Mouse (Mus musculus) stomach, embryonic 16.5 days (tissue): ENCODE data around the gene Rbfox2. TPM values are rescaled to one million over a fixed set of nuclear protein-coding genes. Genes with fewer than 3 reads are reported as not detected.

Experiments
- ATAC-seq: fragments of 200-750 bp; cut with Nextera tagmentation; 2 replicates; pipeline ENCODE4 v1.8.0; 2017; ENCODE audit warnings: moderate number of reproducible peaks, moderate TSS enrichment; ENCODE audit not compliant: insufficient read depth, low FRiP score
- H3K27ac ChIP-seq: fragments of 300-500 bp; sonication (generic); 2 replicates; pipeline ENCODE4 v1.5.1; 2014; ENCODE audit warnings: low read length
- H3K27me3 ChIP-seq: fragments of 300-500 bp; sonication (generic); 2 replicates; pipeline ENCODE4 v1.6.1; 2014; ENCODE audit warnings: low read length, control low read depth, mixed read lengths; ENCODE audit not compliant: control insufficient read depth, insufficient read depth
- H3K36me3 ChIP-seq: fragments of 300-500 bp; sonication (generic); 2 replicates; pipeline ENCODE4 v1.6.1; 2014; ENCODE audit warnings: low read length; ENCODE audit not compliant: control insufficient read depth, insufficient read depth
- H3K4me1 ChIP-seq: fragments of 300-500 bp; sonication (generic); 2 replicates; pipeline ENCODE4 v1.6.1; 2014; ENCODE audit warnings: low read length, control low read depth, mixed read lengths; ENCODE audit not compliant: control insufficient read depth, insufficient read depth
- H3K4me2 ChIP-seq: fragments of 300-500 bp; sonication (generic); 2 replicates; pipeline ENCODE4 v1.6.1; 2014; ENCODE audit warnings: low read depth, low read length, mixed read lengths
- H3K4me3 ChIP-seq: fragments of 300-500 bp; sonication (generic); replicated peaks from 2 replicates; pipeline ENCODE4 v1.5.1; 2014; ENCODE audit warnings: mild to moderate bottlenecking, low read length
- H3K9ac ChIP-seq: fragments of 300-500 bp; sonication (generic); 2 replicates; pipeline ENCODE4 v1.6.1; 2014; ENCODE audit warnings: low read length
- H3K9me3 ChIP-seq: fragments of 300-500 bp; sonication (generic); replicated peaks from 2 replicates; pipeline ENCODE4 v1.6.1; 2016; ENCODE audit warnings: low read length, control low read depth; ENCODE audit not compliant: control insufficient read depth
- WGBS: fragments of 180-500 bp; shearing (Covaris S2); extraction: QIAGEN DNeasy Blood & Tissue Kit; methylation state at CpG from one replicate; pipeline ENCODE4 v1.1.7; 2014; 5-methylcytosine and 5-hydroxymethylcytosine counted together
- polyA plus RNA-seq: library from polyadenylated mRNA; unstranded; fragments of >200 nt; fragmentation: Nextera tagmentation; extraction: Ambion mirVana; gene quantifications from 2 replicates; pipeline ENCODE4 v1.2.1, GENCODE M21; 2015

Gene Rbfox2
- polyA plus RNA-seq, 1 experiment from 2014 or later: 55.7 TPM

GRCm38 (mm10) chr15:77117209-77117608 is 189.6 kb downstream of the Rbfox2 start:
- Histone ChIP-seq H3K27me3 (no peaks in the 10 kb centered on the region), H3K4me1 (peaks cover 2% of the 10 kb centered on the region; the same call in 1 of the 2 replicates), H3K9ac (no peak overlapping the region), H3K36me3 (peaks cover 3% of the 10 kb centered on the region; the same call in 1 of the 2 replicates), H3K27ac (no peak overlapping the region), H3K4me3 (no peak overlapping the region), H3K4me2 (no peak overlapping the region), H3K9me3 (no peaks in the 10 kb centered on the region)
- WGBS: 65% methylated on average over 3 of the region's 3 CpGs
- ATAC-seq: no peak

- no peak overlapping the region for H3K27ac ChIP-seq
- no peaks in the 10 kb centered on the region for H3K4me1 ChIP-seq
- no peak overlapping the region for H3K4me3 ChIP-seq
- 87% methylated on average over 9 of the region's 9 CpGs for WGBS
- ATAC-seq: no peak
- H3K4me2 ChIP-seq: no peak overlapping the region
- H3K36me3 ChIP-seq: peaks cover 3% of the 10 kb centered on the region; the same call in 1 of the 2 replicates
- H3K9me3 ChIP-seq: no peaks in the 10 kb centered on the region
- H3K9ac ChIP-seq: no peak overlapping the region
- H3K27me3 ChIP-seq: no peaks in the 10 kb centered on the region
These were observed 190.6 kb downstream of the Rbfox2 start for GRCm38 (mm10) chr15:77116139-77116722.

- Histone ChIP-seq H3K4me3 (no peak overlapping the region), H3K9me3 (no peaks in the 10 kb centered on the region), H3K27ac (no peak overlapping the region), H3K4me2 (no peak overlapping the region), H3K9ac (no peak overlapping the region), H3K4me1 (no peaks in the 10 kb centered on the region), H3K36me3 (peaks cover 3% of the 10 kb centered on the region; the same call in 1 of the 2 replicates), H3K27me3 (no peaks in the 10 kb centered on the region)
- ATAC-seq: no peak
- 76% methylated on average over 4 of the region's 4 CpGs for WGBS
These were observed 191.3 kb downstream of the Rbfox2 start for GRCm38 (mm10) chr15:77115456-77115855.

- ATAC-seq: no peak
- WGBS: 78% methylated on average over 9 of the region's 9 CpGs
- H3K4me1 ChIP-seq: no peaks in the 10 kb centered on the region
- H3K9ac ChIP-seq: no peak overlapping the region
- no peak overlapping the region for H3K27ac ChIP-seq
- no peak overlapping the region for H3K4me3 ChIP-seq
- no peaks in the 10 kb centered on the region for H3K27me3 ChIP-seq
- H3K36me3 ChIP-seq: peaks cover 3% of the 10 kb centered on the region; the same call in 1 of the 2 replicates
- no peak overlapping the region for H3K4me2 ChIP-seq
- no peaks in the 10 kb centered on the region for H3K9me3 ChIP-seq
These were observed 193.2 kb downstream of the Rbfox2 start for GRCm38 (mm10) chr15:77113591-77113990.

- Histone ChIP-seq H3K4me1 (no peaks in the 10 kb centered on the region), H3K27ac (no peak overlapping the region), H3K27me3 (no peaks in the 10 kb centered on the region), H3K9me3 (no peaks in the 10 kb centered on the region), H3K4me2 (no peak overlapping the region), H3K4me3 (no peak overlapping the region), H3K9ac (no peak overlapping the region), H3K36me3 (peaks cover 3% of the 10 kb centered on the region; the same call in 1 of the 2 replicates)
- 88% methylated on average over 2 of the region's 2 CpGs for WGBS
- no peak for ATAC-seq
These were observed 194.4 kb downstream of the Rbfox2 start for GRCm38 (mm10) chr15:77112378-77112777.

- H3K9ac ChIP-seq: no peak overlapping the region
- H3K9me3 ChIP-seq: no peaks in the 10 kb centered on the region
- no peak overlapping the region for H3K4me2 ChIP-seq
- no peaks in the 10 kb centered on the region for H3K4me1 ChIP-seq
- H3K36me3 ChIP-seq: peaks cover 3% of the 10 kb centered on the region; the same call in 1 of the 2 replicates
- no peak for ATAC-seq
- 76% methylated on average over 7 of the region's 7 CpGs for WGBS
- no peaks in the 10 kb centered on the region for H3K27me3 ChIP-seq
- no peak overlapping the region for H3K27ac ChIP-seq
- no peak overlapping the region for H3K4me3 ChIP-seq
These were observed 194.9 kb downstream of the Rbfox2 start for GRCm38 (mm10) chr15:77111924-77112323.

- no peak overlapping the region for H3K4me3 ChIP-seq
- no peak overlapping the region for H3K4me2 ChIP-seq
- no peak overlapping the region for H3K27ac ChIP-seq
- H3K4me1 ChIP-seq: peaks cover 1% of the 10 kb centered on the region; the same call in 1 of the 2 replicates
- H3K27me3 ChIP-seq: no peaks in the 10 kb centered on the region
- H3K36me3 ChIP-seq: no peaks in the 10 kb centered on the region
- no peak overlapping the region for H3K9ac ChIP-seq
- no peak for ATAC-seq
- WGBS: 84% methylated on average over 11 of the region's 11 CpGs
- H3K9me3 ChIP-seq: no peaks in the 10 kb centered on the region
These were observed 196.4 kb downstream of the Rbfox2 start for GRCm38 (mm10) chr15:77110452-77110851.

GRCm38 (mm10) chr15:77107169-77107908 is 199.5 kb downstream of the Rbfox2 start:
- ATAC-seq: no peak
- H3K27ac ChIP-seq: no peak overlapping the region
- H3K4me3 ChIP-seq: no peak overlapping the region
- H3K36me3 ChIP-seq: no peaks in the 10 kb centered on the region
- 68% methylated on average over 10 of the region's 10 CpGs for WGBS
- H3K27me3 ChIP-seq: no peaks in the 10 kb centered on the region
- peaks cover 16% of the 10 kb centered on the region; the same call in 1 of the 2 replicates for H3K4me1 ChIP-seq
- no peak overlapping the region for H3K4me2 ChIP-seq
- H3K9me3 ChIP-seq: no peaks in the 10 kb centered on the region
- H3K9ac ChIP-seq: no peak overlapping the region

- peaks cover 16% of the 10 kb centered on the region; the same call in 1 of the 2 replicates for H3K4me1 ChIP-seq
- no peaks in the 10 kb centered on the region for H3K9me3 ChIP-seq
- peak overlapping the region; percentile 35; the same call in 1 of the 2 replicates for H3K27ac ChIP-seq
- H3K27me3 ChIP-seq: no peaks in the 10 kb centered on the region
- H3K4me3 ChIP-seq: no peak overlapping the region
- no peaks in the 10 kb centered on the region for H3K36me3 ChIP-seq
- no peak overlapping the region for H3K4me2 ChIP-seq
- H3K9ac ChIP-seq: no peak overlapping the region
- no peak for ATAC-seq
- WGBS: 57% methylated on average over 10 of the region's 10 CpGs
These were observed 201.5 kb downstream of the Rbfox2 start for GRCm38 (mm10) chr15:77105273-77105672.
